ENCODE assay signal across 14 mouse cellular contexts in genomic region chr3:122481891-122482739, GRCm38 (mm10).
DNase-seq lines count a peak whose midpoint lies in the region; ATAC-seq and TF ChIP-seq lines count a peak whose summit lies in the region.
"Had no signal": no experiment of that assay in that cellular context is flagged by ENCODE, and none has a peak within 500 bp of the region (broad histone marks: within the 10 kb centered on the region; RNA-seq: fewer than 3 reads in every experiment).

No protein-coding gene starts in this region.

- no peak overlapping the region for H3K4me2 ChIP-seq in liver, embryonic 11.5 days

- H3K27ac ChIP-seq in testis, adult 2 months (ENCODE audit: control insufficient read depth, insufficient read depth, low read depth, low read length): peak overlapping the region; percentile 6; the same call in 1 of the 2 replicates
- no peak overlapping the region for H3K27ac ChIP-seq in liver, embryonic 11.5 days (ENCODE audit: low read depth, low read length)

- peaks cover 2% of the 10 kb centered on the region; the same call in 1 of the 2 replicates for H3K4me1 ChIP-seq in testis, adult 2 months (ENCODE audit: control insufficient read depth, insufficient read depth, low read length)
- peaks cover 13% of the 10 kb centered on the region; the same call in 1 of the 2 replicates for H3K4me1 ChIP-seq in liver, embryonic 11.5 days (replicated peaks; ENCODE audit: control insufficient read depth, insufficient read depth, low read length)

- H3K9ac ChIP-seq in liver, embryonic 11.5 days (ENCODE audit: low read depth, low read length): no peak overlapping the region
- H3K9ac ChIP-seq: hindbrain, embryonic 15.5 days; neural tube, embryonic 15.5 days had no signal

- H3K27me3 ChIP-seq in testis, adult 2 months (ENCODE audit: control insufficient read depth, insufficient read depth, low read length): no peaks in the 10 kb centered on the region
- no peaks in the 10 kb centered on the region for H3K27me3 ChIP-seq in liver, embryonic 11.5 days (replicated peaks; ENCODE audit: control insufficient read depth, insufficient read depth, low read length)
- H3K27me3 ChIP-seq: hindbrain, embryonic 15.5 days; neural tube, embryonic 15.5 days had no signal

- no peak for TF ChIP-seq CTCF in testis, adult 2 months (IDR thresholded peaks at IDR 0.05; ENCODE audit: control insufficient read depth, insufficient read depth, insufficient replicate concordance, low read depth, low read length)

- no peaks in the 10 kb centered on the region for H3K9me3 ChIP-seq in liver, embryonic 11.5 days (ENCODE audit: control insufficient read depth, low read length)
- H3K9me3 ChIP-seq: hindbrain, embryonic 15.5 days; megakaryocyte, embryonic 14.5 days; neural tube, embryonic 15.5 days had no signal

- TF ChIP-seq POLR2A in testis, adult 2 months (IDR thresholded peaks at IDR 0.05; ENCODE audit: control insufficient read depth, low read depth, low read length): no peak

- H3K36me3 ChIP-seq in testis, adult 2 months (ENCODE audit: control insufficient read depth, insufficient read depth, low read length): no peaks in the 10 kb centered on the region
- H3K36me3 ChIP-seq in liver, embryonic 11.5 days (ENCODE audit: control insufficient read depth, insufficient read depth, low read length): no peaks in the 10 kb centered on the region
- H3K36me3 ChIP-seq: hindbrain, embryonic 15.5 days; neural tube, embryonic 15.5 days had no signal

- H3K4me3 ChIP-seq in testis, adult 2 months (ENCODE audit: control insufficient read depth, low read depth, low read length): no peak overlapping the region
- H3K4me3 ChIP-seq in liver, embryonic 11.5 days (ENCODE audit: low read depth, low read length): no peak overlapping the region
- H3K4me3 ChIP-seq: hindbrain, embryonic 15.5 days; megakaryocyte, embryonic 14.5 days; neural tube, embryonic 15.5 days had no signal

- WGBS in liver, embryonic 11.5 days: 60% methylated on average over 21 of the region's 21 CpGs

- ATAC-seq in liver, embryonic 11.5 days (replicated peaks; ENCODE audit: low FRiP score): 0 out of 2 replicates have a peak, but pooled peaks have one; percentile 35

- peak; percentile 22 for DNase-seq in embryo, embryonic 10.5 days (ENCODE audit: low spot score)
- DNase-seq in embryo, embryonic 10 days (ENCODE audit: low spot score): no peak
- DNase-seq in testis, postnatal 10 days (ENCODE audit: low spot score): no peak
- DNase-seq in liver, embryonic 11.5 days (ENCODE audit: low spot score): no peak
- no peak for DNase-seq in ovary, adult 18-20 months (ENCODE audit: low spot score)
- DNase-seq in ovary, postnatal 10 days (ENCODE audit: low spot score): no peak
- no peak for DNase-seq in frontal cortex, postnatal 36 days (ENCODE audit: low spot score in 2 of 2)
- DNase-seq: B cell, adult 2 months; cerebellum, adult 11 months; gastrocnemius, postnatal 14 days had no signal
